Mouse (Mus musculus) 3134 (cell line): ENCODE measurements around the gene Sorl1.

Experiments
- DNase-seq: peaks from one replicate; pipeline ENCODE4 v3.0.0-alpha.2; 2011; ENCODE audit warnings: low spot score; ENCODE audit not compliant: insufficient read length; ENCODE audit errors: extremely low read depth

The Sorl1 gene

DNA sequence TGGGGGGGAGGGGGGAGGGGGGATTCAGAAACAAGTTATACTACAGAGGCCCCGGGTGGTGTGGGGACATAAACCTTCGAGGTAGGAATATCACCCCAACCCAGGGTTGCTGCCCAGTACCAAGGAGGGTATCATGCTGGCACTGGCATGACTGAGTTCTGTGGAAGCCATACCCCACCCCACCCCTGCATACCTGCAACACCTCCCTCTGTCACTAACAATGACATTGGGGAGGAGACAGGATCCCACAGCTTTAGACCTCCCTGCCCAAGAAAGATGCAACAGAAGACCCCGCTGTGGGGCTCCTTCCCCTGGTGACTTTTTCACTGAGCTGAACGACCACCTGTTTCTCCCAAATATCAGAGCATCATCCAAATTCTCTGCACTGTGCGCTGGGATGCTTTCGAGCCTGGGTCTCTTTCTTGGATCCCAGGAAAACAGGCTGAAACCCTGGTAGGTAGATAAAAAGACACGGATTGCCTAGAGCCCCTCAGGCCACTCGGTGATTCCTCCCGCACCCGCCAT is 189.2 kb downstream of the Sorl1 start:
- DNase-seq, result no peak

DNA sequence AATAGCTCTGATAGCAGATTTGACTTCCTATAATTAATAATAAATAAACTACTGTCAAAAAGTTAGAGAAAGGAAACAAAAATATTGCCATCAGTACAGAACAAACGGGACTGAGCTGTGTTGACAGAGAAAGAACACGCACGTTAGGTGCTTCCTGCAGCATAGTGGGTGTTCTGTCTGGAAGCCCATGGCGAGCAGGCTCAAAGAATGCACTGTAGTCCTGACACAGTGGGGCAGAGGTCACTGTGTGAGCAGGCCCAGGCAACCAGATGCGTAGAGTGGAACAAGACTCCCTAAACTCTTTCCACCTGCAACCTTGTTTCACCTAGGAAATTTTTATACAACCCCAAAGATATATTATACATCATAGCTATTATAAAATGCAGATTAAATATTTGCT is 194.1 kb downstream of the Sorl1 start:
- DNase-seq, result no peak

DNA sequence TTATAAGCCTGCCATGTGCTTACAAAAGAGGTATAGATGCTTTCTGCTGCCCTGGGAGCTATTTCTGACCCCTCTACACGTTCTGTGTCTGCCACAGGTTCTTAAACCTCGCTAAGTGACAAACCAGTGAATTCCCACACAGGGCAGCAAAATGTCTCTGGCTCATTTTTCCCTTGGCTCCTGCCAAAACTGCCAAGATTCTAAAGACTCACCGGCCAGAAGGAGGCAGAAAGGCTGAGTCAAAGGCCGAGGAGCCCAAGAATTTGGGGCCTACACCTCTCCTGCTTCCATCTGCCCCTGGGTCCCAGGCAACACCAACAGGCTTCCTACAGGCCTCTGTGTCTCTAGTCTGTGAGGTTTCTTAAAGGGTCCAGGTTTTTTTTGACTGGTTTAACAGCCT is 198.4 kb downstream of the Sorl1 start:
- peak; percentile 16 for DNase-seq

DNA sequence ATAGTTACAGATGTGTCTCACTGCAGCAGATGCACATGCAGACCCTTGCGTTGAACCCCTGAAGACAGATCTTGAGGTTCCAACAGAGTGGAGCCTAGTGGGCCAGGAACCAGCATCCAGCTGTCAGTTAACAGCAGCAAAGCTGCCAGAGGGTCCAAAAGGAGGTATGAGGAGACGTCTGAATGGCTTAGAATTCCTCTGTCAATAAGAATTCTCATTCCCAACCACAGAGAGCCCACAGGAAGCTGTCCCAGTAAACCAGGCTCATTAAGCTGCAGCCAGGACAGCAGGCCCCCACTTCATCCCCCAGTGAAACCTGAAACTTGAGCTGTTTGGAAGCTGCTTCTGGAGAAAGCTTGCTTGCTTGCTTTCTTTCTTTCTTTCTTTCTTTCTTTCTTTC is 200.0 kb downstream of the Sorl1 start:
- peak; percentile 39 for DNase-seq

DNA sequence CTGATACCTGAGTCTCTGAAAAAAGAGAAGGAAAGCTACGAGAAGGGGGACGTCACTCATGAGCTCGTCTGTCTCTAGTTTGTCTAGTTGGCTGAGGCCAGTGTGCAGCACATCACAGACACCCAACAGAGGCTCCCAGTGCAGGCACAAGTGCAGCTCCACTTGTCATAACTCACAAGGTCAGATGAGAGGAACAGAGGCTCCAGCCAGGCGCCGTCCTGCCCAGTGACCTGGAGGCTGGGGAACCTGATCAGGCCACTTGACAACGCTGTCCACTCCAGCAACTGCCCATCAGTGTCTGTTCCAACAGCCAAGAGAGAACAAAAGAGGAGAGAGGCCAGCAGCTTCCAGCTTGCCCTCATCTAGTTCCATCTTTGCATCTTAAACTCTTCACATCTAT is 201.7 kb downstream of the Sorl1 start:
- DNase-seq, result peak; percentile 9

DNA sequence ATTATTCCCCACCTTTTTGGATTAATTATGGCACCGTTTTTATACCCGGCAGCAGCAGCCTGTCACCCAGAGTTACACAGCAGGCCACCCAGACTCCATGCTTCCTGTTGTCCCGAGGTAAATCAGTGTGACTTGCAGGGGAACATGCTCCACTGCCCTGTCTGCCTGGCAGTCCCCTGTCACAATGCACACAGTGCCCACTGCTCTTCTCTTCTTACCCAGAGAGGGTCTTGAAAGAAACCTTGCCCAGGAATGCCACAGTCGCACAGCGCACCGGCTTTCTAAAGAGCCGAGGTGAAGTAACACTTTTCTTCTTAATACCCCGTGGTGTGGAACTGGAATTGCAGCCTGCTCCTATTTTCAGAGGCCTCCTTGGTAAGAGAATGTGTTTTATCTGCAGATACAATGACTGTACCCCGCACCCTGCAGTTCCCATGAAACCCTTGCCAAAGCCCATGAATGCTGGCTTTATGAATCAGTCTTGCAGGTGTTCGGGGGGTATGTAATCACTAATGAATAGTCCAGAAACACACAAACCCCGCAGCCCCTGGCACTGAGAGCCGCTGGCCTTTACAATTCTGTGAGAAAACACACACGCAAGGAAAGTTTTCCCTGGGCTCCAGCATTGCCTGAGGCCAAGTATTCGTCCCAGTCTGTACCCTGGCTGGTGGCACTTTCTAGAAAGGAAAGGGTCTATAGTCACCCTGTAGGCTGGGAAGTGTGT is 205.3 kb downstream of the Sorl1 start:
- no peak for DNase-seq

DNA sequence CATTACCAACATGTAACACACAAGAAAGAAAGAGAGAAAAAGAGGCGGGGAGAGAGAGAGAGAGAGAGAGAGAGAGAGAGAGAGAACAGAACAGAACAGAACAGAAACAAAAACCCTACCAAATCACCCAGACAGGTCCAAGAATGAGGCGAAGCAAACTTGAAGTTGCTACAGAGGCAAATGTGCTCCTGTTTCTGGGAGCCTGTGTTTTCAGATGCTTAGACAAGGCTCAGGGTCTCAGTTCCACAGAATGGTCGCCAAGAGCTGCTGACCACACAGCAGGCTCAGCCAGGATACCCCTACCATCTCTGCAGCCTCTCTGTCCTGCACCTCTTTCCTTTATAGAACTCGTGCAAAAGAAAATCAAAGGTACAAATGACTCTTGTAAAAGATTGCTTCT is 205.9 kb downstream of the Sorl1 start:
- DNase-seq, result no peak

DNA sequence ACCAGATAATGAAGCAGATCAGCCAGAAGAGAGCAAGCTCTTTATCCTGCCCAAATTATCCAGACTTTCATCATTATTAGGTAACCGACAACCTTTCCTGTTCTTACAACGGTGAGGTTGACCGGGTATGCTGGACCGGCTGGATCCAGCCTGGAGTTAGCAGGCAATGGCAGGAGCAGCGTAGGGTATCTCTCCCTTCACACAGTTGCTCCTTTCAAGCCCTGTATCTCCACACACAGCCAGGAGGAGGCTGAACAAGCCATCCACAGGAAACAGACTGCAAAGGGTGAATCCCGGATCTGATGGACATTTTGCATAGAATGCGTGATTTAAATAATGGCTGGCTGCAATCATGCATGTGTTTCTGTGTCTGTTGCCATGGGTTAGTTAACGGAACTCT is 208.5 kb downstream of the Sorl1 start:
- DNase-seq, result no peak
